Mouse (Mus musculus): Measurements from ENCODE around the gene P4ha1.

Gene P4ha1

DNA sequence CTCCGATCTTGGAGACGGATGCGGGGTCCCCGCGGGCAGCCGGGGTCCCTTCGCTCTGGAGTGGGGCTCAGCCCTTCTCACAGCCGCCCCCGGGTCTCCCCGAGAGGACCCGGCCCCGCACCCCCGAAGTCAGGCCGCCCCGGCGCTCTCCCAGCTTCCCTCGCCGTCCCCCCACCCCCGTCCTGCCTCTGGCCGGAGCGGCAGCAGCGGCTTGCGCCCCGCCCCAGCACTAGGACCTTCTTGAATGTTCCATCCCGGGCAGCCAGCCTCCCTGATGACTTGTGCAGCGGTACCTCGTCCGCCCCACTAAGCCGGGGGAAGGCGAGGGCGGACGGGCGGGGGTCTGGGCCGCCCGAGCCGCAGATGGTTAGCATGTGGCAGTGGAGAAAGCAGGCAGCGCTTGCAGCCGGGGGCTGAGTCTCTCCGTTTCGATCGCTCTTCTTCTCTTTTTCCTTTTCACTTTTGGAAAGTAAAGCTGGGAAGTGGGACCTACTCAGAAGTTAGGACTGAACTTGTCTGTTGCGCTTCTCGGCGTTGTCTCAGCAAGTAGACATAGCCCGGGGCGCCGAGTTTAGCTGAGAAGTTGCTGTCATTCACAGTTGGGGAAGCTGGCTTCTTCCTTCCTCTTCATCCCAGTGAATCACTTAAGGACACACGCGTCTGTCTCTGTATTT is 529 bp downstream of the P4ha1 start:
- peak; percentile 75 for DNase-seq (ENCODE audit: low read depth, low spot score)

DNA sequence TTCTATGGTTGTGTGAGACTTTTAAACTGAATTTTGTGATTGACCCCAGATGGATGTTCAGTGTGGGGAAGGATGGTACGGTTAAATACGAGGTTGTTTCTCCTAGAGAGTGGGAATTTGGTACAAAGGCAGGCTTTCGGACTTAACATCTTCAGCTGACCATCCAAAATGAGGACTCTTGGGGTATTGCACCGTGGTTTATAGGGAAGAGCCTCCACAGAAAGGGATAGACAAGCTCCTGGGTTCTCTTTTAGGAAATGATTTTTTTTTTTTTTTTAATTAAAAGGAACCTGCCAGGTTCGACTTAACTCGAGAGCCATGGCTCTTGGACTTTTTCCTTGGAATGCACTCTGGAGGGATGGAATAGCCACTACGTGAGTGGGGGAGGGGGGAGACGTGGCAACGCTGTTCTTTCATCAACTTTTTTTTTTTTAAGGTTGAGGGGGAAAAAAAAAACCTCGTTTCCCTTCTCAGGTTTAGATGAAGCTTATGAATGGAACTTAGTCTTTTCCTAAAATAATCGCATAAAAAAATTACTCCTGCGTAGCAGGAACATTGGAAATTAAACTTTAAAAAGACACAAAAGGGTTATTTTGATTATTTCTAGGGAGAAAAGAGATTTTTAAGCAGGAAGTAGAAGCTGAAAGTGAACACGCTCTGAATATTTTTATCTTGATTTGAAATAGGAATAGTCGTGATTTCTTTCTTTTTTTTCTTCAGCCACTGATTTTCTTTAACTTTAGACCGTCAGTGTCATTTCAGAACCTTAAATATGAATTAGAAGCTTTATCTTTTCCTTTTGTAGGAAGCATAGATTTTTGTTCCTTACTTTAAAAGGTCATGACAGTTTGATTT is 1.4 kb downstream of the P4ha1 start:
- DNase-seq (ENCODE audit: low read depth, low spot score), result peak; percentile 16

DNA sequence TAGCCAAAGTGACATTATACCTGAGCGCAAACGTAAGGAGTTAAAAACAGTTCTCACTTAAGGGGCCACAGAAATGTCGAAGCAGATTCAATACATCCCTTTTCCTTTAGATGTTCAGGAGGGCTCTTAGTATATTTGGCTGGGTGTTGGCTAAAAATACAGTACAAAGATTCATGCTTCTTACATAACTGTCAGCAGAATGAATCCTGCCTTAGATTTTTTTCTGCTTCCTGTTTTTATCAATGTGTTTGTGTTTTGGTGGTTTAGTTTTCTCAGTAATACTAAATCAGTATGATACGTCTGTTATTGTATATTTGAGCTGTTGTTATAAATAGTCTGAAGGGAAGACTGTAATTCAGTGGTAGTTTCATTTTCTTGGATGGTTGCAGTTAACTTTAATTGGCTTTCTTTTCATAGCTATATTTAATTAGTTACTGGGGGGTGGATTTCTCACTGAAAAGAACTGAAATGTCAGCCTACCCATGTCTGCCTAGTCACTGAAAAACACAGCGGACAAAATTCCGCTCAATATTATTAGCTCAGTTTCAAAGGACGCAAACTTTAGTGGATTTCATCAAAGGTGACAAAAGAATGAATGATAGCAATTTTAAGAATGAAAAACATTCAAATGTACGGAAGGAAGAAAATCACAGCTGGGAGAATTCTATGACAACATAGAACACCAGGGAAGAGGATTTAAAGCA is 3.7 kb downstream of the P4ha1 start:
- DNase-seq (ENCODE audit: low read depth, low spot score), result peak; percentile 24

DNA sequence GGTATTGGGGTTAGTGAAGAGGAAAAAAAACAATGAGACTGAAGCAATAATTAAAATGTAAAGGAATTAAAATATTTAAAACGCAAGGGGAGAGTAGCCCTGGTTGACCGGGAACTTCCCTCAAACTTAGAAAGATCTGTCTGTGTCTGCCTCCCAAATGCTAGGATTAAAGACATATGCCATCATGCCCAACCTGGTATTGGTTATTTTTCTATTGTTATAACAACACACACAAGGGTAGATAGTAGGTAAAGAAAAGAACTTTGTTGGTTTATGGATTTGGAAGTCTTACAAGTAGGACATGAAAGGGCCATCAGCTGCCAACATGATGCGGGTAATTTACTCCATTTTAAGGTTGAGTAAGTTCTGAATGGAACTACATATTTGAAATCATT is 4.2 kb downstream of the P4ha1 start:
- DNase-seq (ENCODE audit: low read depth, low spot score), result no peak

DNA sequence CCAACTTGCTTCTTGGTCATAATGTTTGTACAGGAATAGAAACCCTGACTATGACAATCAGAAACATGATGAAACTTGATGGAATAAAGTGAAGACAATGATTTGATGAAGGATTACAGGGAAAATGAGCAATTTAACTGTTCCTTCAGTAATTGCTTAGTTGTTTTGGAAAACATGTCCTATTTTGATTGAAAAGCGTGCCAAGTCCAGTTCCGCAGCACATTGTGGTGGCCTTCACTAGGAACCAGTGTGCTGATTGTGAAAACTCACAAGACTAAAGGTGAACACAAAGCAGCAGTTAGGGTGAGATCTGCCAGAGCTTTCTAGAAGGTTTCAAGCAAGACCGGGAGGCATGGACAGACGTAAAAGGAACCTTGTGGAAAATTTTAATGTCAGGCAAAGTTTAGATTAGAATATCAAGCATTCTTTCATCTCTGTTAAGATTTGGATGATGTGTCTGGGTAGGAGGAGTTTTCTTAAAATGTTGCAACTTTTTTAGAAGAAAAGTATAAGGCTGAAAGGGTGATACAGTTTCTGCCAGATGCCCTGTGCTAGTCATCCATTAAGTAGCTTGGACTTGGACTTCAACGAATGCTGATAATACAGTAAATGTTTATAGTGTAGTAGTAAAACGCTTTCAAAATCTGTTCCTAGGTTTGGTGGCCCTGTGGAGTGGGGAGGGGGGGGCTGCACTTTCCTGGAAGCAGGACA is 8.6 kb downstream of the P4ha1 start:
- DNase-seq (ENCODE audit: low read depth, low spot score), result no peak

DNA sequence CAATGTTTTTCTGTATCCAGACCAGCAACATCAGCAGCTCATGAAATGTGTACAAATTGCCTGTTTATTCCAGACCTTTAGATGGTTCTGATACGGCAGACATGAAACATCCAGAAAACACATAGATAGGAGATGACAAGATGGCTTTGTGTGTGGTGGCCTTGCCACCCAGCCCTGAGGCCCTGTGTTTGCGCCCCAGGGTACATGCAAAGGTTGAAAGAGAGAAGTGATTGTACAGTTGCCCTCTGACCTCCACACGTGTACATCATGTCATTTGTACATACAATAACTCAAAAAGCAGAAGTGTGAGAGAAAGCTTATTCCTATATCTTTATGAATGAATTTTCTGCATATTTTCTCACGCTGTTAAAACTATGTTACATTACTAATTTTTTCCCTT is 10.3 kb downstream of the P4ha1 start:
- no peak for DNase-seq (ENCODE audit: low read depth, low spot score)

DNA sequence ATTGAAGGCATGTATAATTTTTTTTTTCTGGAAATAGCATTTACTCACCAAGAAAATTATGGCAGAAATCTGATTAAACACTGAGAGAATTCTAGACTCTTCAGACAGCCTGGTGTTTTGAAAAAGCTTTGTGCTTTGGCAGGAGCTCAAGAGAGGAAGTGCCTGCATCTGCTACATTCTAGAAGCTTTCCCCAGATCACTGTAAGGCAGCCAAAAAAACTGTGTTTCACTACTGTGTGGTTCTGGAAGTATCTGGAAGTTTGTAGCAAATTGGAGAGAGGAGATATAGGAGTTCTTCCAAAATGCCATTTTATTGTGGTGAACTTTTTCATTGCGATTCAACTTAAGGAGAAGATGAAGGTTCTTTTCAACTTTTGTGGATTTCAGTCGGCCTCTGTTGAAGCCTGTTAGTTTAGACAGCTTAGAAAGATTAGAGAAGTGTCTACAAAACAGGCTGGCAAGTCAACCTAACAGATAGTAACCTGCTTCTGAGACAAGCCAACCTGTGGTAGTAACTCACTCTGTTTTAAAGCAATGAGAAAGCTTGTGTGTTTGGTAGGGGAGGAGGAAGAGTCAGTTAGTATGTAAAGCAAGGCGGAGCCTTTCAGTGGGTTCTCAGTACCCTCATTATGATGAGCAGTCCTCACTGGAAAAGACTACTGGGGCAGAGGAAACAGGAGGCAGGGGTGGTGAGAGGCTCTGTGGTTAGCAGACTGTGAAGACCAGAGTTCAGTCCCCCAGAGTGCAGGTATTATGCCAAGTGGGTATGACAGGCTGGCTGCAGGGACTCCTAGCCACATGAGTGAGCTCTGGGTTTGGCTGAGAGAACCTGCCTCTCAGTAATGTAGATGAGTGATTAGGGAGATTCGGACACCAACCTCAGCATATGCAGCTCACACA is 12.1 kb downstream of the P4ha1 start:
- DNase-seq (ENCODE audit: low read depth, low spot score), result peak; percentile 44

DNA sequence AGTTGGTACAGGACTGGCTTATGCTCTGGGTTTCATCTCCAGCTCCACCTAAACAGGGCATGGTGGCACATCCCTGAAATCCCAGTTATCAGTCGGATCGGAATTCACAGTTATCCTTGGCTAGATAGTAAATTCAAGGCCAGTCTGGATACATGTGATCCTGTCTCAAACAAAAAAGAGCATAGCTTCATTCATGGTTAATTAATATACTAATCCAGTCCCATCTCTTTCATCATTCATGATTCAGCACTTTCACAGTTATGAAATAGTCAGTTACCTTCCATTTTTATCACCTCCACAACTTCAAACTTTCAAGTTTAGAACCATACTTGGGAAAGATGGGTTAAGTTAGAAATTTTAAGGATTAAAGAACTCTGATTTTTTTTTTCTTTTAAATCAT is 13.0 kb downstream of the P4ha1 start:
- DNase-seq (ENCODE audit: low read depth, low spot score), result no peak

DNA sequence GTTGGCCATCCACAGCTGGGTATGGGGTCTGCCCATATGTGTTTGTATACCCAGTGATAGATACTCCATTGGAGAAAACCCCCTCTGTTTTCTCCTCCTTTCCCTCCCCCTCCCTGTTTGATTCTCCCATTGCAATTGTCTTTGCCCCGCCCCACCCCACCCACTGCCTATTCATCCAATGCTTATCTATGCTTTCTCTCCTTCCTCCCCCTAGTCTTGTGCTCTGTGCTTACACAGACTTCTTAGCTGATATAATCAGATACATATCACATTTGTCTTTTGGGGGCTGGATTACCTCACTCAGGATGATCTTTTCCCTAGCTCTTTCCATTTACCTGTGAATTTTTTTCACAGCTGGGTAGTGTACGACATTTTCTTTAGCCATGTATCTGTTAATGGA is 23.5 kb downstream of the P4ha1 start:
- DNase-seq (ENCODE audit: low read depth, low spot score), result no peak

DNA sequence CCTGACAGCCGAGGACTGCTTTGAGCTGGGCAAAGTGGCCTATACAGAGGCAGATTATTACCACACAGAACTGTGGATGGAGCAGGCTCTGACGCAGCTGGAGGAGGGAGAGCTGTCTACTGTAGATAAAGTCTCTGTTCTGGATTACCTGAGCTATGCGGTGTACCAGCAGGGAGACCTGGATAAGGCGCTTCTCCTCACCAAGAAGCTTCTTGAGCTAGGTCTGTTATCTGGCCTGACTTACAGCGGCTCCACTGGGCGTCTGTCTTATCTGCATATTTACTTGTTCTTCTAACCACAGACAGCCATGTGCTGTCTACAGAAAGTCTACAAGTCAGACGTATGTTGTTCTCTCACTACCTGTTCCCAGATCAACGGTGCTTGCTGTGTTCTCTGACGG is 25.1 kb downstream of the P4ha1 start:
- no peak for DNase-seq (ENCODE audit: low read depth, low spot score)

DNA sequence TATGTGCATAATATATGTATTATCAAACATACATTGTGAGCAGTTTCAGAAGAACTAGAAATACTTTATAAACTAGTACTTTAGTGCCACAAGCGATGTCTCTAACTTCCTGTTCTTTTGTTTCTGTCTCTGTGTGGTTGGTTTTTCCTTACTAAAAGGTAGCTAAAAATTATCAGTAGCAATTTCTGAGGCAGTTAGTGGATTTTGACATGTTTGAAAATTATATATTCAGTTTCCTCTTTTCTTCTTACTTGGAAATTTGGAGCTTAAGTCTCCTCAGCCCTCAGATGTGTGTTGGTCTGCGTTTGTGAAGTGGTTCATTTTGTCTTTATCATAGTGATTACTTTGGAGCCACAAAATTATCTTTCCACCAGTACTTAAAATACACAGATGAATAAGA is 26.4 kb downstream of the P4ha1 start:
- DNase-seq (ENCODE audit: low read depth, low spot score), result no peak

DNA sequence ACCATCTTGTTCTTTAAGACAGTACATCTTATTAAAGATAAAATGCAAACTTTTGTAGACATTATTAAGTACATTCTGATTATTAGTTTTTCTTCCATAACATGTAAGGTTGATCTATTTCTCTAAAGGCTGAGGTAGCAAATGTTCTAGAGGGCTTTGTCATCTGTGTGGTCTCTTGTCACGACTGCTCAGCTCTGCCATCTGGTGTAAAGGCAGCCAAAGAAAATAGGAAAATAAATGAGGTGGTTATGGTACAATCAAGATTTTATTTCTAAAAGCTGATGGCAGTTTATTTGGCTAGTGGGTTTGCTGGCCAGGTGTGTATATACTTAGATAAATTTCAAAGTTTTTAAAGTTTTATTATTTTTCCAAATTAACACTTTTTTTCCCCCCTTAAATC is 30.0 kb downstream of the P4ha1 start:
- peak; percentile 15 for DNase-seq (ENCODE audit: low read depth, low spot score)

DNA sequence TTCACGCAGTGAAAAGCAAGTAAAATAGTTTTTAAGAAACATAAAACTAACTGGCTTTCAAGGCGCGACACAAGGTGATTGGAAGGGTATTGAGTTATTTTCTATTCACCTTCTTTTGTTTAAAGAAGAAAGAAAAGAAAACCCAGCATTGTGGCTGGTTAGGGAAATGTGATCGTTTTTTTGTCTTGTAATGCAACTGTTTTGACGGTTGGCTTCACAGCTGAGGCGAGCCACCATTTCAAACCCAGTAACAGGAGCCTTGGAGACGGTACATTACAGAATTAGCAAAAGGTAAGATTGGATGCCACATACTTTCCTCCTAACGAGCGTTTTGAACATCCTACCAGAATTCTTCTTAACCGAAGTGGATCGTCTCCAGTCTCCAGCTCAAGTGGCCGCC is 31.0 kb downstream of the P4ha1 start:
- DNase-seq (ENCODE audit: low read depth, low spot score), result no peak

DNA sequence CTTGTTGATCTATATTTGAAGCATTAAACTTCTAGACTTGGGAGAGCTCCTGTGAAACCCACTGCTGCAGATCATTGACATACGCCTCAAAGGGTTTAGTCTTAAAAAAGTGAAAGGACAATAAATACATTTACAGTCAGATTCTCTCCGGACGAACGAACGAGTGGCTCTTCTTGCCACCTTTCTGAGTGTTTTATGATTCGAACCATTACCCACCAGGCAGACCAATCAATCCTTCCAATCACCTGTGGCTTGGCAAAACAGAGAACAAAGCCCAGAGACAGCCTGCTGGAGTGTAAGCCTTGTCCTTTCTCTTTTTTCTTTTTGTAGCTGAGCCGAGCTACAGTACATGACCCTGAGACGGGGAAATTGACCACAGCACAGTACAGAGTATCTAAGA is 31.9 kb downstream of the P4ha1 start:
- DNase-seq (ENCODE audit: low read depth, low spot score), result no peak

DNA sequence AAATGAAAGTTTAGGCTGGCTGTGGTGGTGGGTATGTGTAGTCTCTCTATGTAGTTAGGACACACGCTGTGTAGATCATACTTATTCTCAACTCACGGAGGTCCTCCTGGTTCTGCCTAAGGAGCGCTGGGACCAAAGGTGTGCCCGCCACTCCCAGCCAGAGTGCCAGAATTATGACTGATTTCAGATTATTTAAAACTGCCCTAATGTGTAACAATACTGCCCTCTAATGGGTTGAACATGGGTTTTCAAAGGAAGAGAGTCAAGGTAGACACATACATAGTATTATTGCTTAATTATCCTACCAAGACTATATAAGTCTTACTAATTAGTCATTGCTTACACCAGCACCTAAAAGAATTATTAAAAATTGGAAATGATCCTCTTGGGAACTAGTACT is 35.6 kb downstream of the P4ha1 start:
- peak; percentile 46 for DNase-seq (ENCODE audit: low read depth, low spot score)

DNA sequence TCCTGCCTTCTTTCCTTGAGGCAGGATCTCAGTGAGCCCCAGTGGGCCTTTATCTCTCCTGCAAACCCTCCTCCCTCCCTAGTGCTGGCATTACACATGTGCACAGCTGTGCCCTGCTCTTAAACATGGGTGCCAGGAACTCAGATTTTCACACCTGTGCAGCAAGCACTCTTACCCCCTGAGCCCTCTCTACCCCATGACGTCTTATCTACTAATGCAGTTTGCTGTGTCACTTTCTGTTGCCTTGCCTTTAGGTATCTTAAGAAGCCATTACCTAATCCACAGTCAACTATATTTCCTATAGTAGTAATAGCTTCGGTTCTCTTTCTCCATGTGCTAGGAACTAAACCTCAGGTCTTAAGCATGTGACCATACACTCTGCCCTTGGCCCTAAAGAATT is 40.1 kb downstream of the P4ha1 start:
- DNase-seq (ENCODE audit: low read depth, low spot score), result no peak

DNA sequence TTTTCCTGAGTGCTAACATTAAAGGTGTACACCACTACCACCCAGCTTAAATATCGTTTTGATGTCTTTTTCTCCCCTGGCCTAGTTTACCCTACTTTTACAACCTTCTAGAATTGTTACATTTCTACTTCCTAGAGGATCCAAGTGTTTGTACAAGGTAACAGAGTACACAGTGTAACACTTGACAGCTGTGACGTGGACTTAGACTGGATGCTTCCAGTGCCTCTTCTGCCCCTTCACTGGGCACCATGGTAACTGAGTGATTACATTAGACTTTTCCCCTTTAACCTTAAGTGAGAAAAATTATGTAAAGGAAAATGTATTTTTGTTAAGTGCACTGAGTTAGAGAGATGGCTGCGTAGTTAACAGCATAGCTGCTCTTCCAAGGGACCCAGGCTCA is 41.5 kb downstream of the P4ha1 start:
- no peak for DNase-seq (ENCODE audit: low read depth, low spot score)

DNA sequence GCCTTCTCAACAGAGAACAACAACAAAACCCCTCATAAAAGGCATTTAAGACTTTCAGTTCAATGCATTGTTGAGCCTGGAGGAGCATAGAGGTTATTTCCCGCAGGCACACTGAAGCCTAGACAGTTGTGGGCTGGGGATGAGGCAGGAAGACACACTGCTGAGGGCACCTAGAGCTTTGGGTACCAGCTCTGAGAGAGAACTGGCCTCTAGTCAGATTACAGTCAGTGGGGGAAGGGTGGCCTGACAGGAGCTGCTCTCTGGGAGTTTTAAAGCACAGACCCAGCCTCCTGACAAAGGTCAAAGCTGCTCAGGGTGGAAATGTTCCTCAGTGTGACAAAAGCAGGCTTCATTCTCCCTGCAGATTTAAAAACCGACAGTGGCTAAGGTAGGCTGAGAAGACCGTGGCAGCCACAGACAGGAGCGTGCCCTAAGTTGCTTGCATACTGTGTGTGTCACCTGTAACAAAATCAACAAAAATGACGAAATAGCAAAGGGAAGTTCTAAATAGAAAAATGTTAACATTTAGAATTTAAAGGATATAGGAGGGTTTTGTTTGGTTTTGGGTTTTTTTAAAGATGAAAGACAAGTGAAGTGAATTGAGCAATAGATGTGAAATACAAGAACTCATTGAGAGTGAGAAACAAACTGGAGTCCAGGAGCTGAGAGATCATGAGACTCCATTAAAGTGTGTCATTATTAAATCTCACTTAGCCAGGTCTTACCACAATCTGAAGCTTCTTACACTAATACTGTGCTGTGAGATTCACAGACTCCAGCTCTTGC is 42.9 kb downstream of the P4ha1 start:
- no peak for DNase-seq (ENCODE audit: low read depth, low spot score)

DNA sequence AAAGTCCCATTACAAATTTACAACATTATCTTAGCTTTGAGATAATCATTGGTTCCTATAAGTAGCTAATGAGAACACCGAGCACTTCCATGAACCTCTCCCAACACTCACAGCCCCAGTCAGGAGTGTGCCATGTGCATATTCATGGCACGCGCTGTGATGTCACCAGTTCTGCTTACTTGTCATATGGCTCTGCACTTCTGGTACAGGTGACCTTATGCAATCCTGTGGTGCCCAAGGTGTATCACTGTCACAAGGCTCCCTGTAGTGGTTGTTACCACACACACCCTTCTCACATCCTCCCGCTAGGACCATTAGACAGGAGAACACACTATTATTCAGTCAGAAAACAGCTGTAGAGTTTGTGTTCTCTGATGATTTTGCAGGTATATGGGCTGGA is 43.6 kb downstream of the P4ha1 start:
- no peak for DNase-seq (ENCODE audit: low read depth, low spot score)

DNA sequence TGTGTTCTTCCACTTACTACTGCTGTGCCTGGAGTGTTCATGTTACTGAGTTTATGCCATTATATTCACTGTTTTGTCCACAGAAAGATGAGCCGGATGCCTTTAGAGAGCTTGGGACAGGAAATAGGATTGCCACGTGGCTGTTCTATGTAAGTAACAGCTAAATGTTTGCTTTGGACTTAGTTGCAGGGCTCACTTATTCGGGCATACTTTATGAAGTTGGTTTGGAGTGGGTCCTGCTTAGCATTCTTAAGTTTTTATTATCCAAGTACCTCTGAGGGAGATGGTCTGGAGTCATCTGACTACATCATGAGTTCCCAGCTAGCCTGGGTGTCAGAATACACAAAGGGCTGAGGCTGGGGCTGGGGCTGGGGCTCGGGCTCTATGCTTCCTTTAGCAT is 44.1 kb downstream of the P4ha1 start:
- no peak for DNase-seq (ENCODE audit: low read depth, low spot score)
